Mouse (Mus musculus) forebrain, embryonic 14.5 days (tissue): ENCODE results near the gene Fbxl3. TPM values are rescaled to one million over a fixed set of nuclear protein-coding genes. Genes with fewer than 3 reads are reported as not detected.

Experiments used
- ATAC-seq: fragments of 200-750 bp; cut with Nextera tagmentation; 2 replicates; pipeline ENCODE4 v1.8.0; 2017; ENCODE audit warnings: mild to moderate bottlenecking, moderate library complexity
- DNase-seq: peaks from one replicate; pipeline ENCODE4 v3.0.0-alpha.2; 2015; ENCODE audit warnings: low spot score
- H3K27ac ChIP-seq: fragments of 300-500 bp; sonication (generic); 2 replicates; pipeline ENCODE4 v1.5.1; 2014; ENCODE audit warnings: low read depth, mild to moderate bottlenecking, control low read depth, low read length, moderate library complexity
- H3K27me3 ChIP-seq: fragments of 300-500 bp; sonication (generic); replicated peaks from 2 replicates; pipeline ENCODE4 v1.6.1; 2014; ENCODE audit warnings: low read length, control low read depth, mixed read lengths; ENCODE audit not compliant: control insufficient read depth, insufficient read depth
- H3K36me3 ChIP-seq: fragments of 300-500 bp; sonication (generic); 2 replicates; pipeline ENCODE4 v1.6.1; 2014; ENCODE audit warnings: low read length, control low read depth; ENCODE audit not compliant: control insufficient read depth, insufficient read depth
- H3K4me1 ChIP-seq: fragments of 300-500 bp; sonication (generic); 2 replicates; pipeline ENCODE4 v1.6.1; 2014; ENCODE audit warnings: antibody characterized with exemption, low read length, control low read depth; ENCODE audit not compliant: control insufficient read depth, insufficient read depth
- H3K4me2 ChIP-seq: fragments of 300-500 bp; sonication (generic); 2 replicates; pipeline ENCODE4 v1.6.1; 2014; ENCODE audit warnings: mild to moderate bottlenecking, control low read depth, low read length
- H3K4me3 ChIP-seq: fragments of 300-500 bp; sonication (generic); 2 replicates; pipeline ENCODE4 v1.5.1; 2014; ENCODE audit warnings: low read depth, low read length, control low read depth
- H3K9ac ChIP-seq: fragments of 300-500 bp; sonication (generic); 2 replicates; pipeline ENCODE4 v1.6.1; 2014; ENCODE audit warnings: mild to moderate bottlenecking, low read length, control low read depth, moderate library complexity
- H3K9me3 ChIP-seq: fragments of 300-500 bp; sonication (generic); replicated peaks from 2 replicates; pipeline ENCODE4 v1.6.1; 2016; ENCODE audit warnings: low read length, control low read depth, mixed read lengths; ENCODE audit not compliant: control insufficient read depth
- WGBS: fragments of 180-500 bp; shearing (Covaris S2); extraction: QIAGEN DNeasy Blood & Tissue Kit; methylation state at CpG from one replicate; pipeline ENCODE4 v1.1.7; 2014; 5-methylcytosine and 5-hydroxymethylcytosine counted together
- polyA plus RNA-seq: library from polyadenylated mRNA; unstranded; fragments of >200 nt; fragmentation: Nextera tagmentation; extraction: Ambion mirVana; gene quantifications from 2 replicates; pipeline ENCODE4 v1.2.1, GENCODE M21; 2014

The Fbxl3 gene
- polyA plus RNA-seq, 1 experiment from 2014 or later, result 26.9 TPM

- no peaks in the 10 kb centered on the region for H3K9me3 ChIP-seq
- no peak overlapping the region for H3K4me3 ChIP-seq
- H3K36me3 ChIP-seq, result peaks cover 51% of the 10 kb centered on the region
- peaks cover 17% of the 10 kb centered on the region for H3K4me1 ChIP-seq
- H3K27me3 ChIP-seq, result no peaks in the 10 kb centered on the region
- H3K4me2 ChIP-seq, result no peak overlapping the region
- DNase-seq (no peak), ATAC-seq (no peak)
- no peak overlapping the region for H3K9ac ChIP-seq
- no peak overlapping the region for H3K27ac ChIP-seq
- WGBS, result 87% methylated on average over 3 of the region's 3 CpGs
Observed at GRCm38 (mm10) chr14:103093236-103093635, 6.1 kb downstream of the Fbxl3 start.

- WGBS, result 75% methylated on average over 6 of the region's 6 CpGs
- Histone ChIP-seq H3K4me1 (no peaks in the 10 kb centered on the region), H3K27me3 (no peaks in the 10 kb centered on the region), H3K4me3 (no peak overlapping the region), H3K4me2 (no peak overlapping the region), H3K9ac (no peak overlapping the region), H3K36me3 (peaks cover 72% of the 10 kb centered on the region), H3K9me3 (no peaks in the 10 kb centered on the region), H3K27ac (no peak overlapping the region)
- ATAC-seq, result no peak; the same call in 1 of the 2 replicates
- peak; percentile 63 for DNase-seq
Observed at GRCm38 (mm10) chr14:103088624-103089023, 10.7 kb downstream of the Fbxl3 start.

GRCm38 (mm10) chr14:103087846-103088245, 11.5 kb downstream of the Fbxl3 start:
- H3K4me1 ChIP-seq, result no peaks in the 10 kb centered on the region
- H3K27me3 ChIP-seq, result no peaks in the 10 kb centered on the region
- DNase-seq (no peak), ATAC-seq (no peak)
- no peaks in the 10 kb centered on the region for H3K9me3 ChIP-seq
- peaks cover 70% of the 10 kb centered on the region for H3K36me3 ChIP-seq
- 92% methylated on average over 5 of the region's 5 CpGs for WGBS
- H3K27ac ChIP-seq, result no peak overlapping the region
- H3K9ac ChIP-seq, result no peak overlapping the region
- no peak overlapping the region for H3K4me3 ChIP-seq
- no peak overlapping the region for H3K4me2 ChIP-seq

- Histone ChIP-seq H3K9ac (no peak overlapping the region), H3K27me3 (no peaks in the 10 kb centered on the region), H3K4me2 (no peak overlapping the region), H3K36me3 (peaks cover 67% of the 10 kb centered on the region), H3K4me3 (no peak overlapping the region), H3K27ac (no peak overlapping the region), H3K9me3 (no peaks in the 10 kb centered on the region), H3K4me1 (no peaks in the 10 kb centered on the region)
- 99% methylated on average over 4 of the region's 4 CpGs for WGBS
- ATAC-seq, result no peak
- no peak for DNase-seq
Observed at GRCm38 (mm10) chr14:103086671-103087324, 12.6 kb downstream of the Fbxl3 start.

- Histone ChIP-seq H3K4me3 (no peak overlapping the region), H3K9ac (no peak overlapping the region), H3K9me3 (no peaks in the 10 kb centered on the region), H3K4me2 (no peak overlapping the region), H3K27me3 (no peaks in the 10 kb centered on the region), H3K36me3 (peaks cover 62% of the 10 kb centered on the region), H3K27ac (no peak overlapping the region), H3K4me1 (no peaks in the 10 kb centered on the region)
- ATAC-seq (no peak), DNase-seq (no peak)
- 85% methylated on average over 1 of the region's 1 CpGs for WGBS
Observed at GRCm38 (mm10) chr14:103085840-103086533, 13.4 kb downstream of the Fbxl3 start.

- DNase-seq (peak; percentile 32), ATAC-seq (peak; percentile 66; the same call in 1 of the 2 replicates)
- Histone ChIP-seq H3K4me1 (no peaks in the 10 kb centered on the region), H3K4me3 (no peak overlapping the region), H3K27me3 (no peaks in the 10 kb centered on the region), H3K9ac (no peak overlapping the region), H3K9me3 (no peaks in the 10 kb centered on the region), H3K36me3 (peaks cover 25% of the 10 kb centered on the region), H3K27ac (no peak overlapping the region), H3K4me2 (no peak overlapping the region)
- WGBS, result 71% methylated on average over 9 of the region's 9 CpGs
Observed at GRCm38 (mm10) chr14:103079209-103079977, 20.0 kb downstream of the Fbxl3 start.

GRCm38 (mm10) chr14:103078006-103078912, 21.1 kb downstream of the Fbxl3 start:
- H3K9ac ChIP-seq, result no peak overlapping the region
- no peaks in the 10 kb centered on the region for H3K9me3 ChIP-seq
- DNase-seq (no peak), ATAC-seq (no peak)
- 89% methylated on average over 16 of the region's 16 CpGs for WGBS
- H3K4me2 ChIP-seq, result no peak overlapping the region
- no peaks in the 10 kb centered on the region for H3K27me3 ChIP-seq
- no peaks in the 10 kb centered on the region for H3K4me1 ChIP-seq
- H3K27ac ChIP-seq, result no peak overlapping the region
- no peak overlapping the region for H3K4me3 ChIP-seq
- H3K36me3 ChIP-seq, result peaks cover 22% of the 10 kb centered on the region

GRCm38 (mm10) chr14:103077272-103078005, 21.9 kb downstream of the Fbxl3 start:
- Histone ChIP-seq H3K4me3 (no peak overlapping the region), H3K27me3 (no peaks in the 10 kb centered on the region), H3K4me1 (no peaks in the 10 kb centered on the region), H3K9ac (no peak overlapping the region), H3K4me2 (no peak overlapping the region), H3K27ac (no peak overlapping the region), H3K36me3 (peaks cover 15% of the 10 kb centered on the region), H3K9me3 (no peaks in the 10 kb centered on the region)
- ATAC-seq, result no peak
- 93% methylated on average over 9 of the region's 9 CpGs for WGBS
- no peak for DNase-seq
